Mouse (Mus musculus): ENCODE measurements around the gene Zcchc2.

Zcchc2 gene

DNA sequence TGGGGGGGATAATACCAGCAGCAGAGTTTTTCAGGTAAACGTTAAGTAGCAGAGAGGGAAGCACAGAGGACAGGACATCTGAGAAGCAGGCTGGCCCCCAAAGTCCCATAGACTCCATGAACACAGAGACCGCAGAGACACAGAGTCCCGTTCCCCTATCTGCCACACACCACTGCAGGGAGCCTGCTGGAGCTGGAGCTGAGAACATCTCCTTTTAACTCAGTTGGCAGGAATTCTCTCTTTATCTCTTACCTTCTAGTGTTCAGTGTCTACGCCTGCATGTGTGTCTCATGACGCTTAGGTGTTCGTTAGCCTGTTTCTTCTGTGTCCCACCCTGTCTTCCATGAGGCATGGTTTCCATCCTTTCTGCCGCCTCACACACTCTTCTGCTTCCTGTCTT, 83.0 kb downstream of the Zcchc2 start:
- no peak for DNase-seq (ENCODE audit: low spot score)

GRCm38 (mm10) chr1:106074141-106074540, 83.9 kb downstream of the Zcchc2 start:
- no peak for DNase-seq (ENCODE audit: low spot score)

GRCm38 (mm10) chr1:106074656-106075055, 84.5 kb downstream of the Zcchc2 start:
- DNase-seq (ENCODE audit: low spot score): no peak

DNA sequence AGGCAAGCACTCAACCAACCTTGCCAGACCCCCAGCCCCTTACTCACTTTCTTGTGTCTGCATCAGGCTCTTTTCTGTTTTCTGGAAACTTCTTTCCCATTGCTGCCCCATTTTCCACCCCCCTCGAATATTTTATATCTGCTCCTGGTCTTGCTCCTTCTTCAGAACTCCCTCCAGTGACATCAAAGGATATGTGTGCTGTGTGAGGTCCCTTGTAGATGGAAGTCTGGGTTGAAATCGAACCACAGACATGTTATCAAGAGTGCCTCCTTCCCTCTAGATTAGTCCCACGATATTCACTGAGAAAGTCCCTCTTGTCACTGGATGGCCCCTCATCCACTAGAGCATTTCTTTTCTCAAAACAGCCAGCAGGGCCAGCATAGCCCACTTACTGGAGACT, 86.4 kb downstream of the Zcchc2 start:
- no peak for DNase-seq (ENCODE audit: low spot score)

DNA sequence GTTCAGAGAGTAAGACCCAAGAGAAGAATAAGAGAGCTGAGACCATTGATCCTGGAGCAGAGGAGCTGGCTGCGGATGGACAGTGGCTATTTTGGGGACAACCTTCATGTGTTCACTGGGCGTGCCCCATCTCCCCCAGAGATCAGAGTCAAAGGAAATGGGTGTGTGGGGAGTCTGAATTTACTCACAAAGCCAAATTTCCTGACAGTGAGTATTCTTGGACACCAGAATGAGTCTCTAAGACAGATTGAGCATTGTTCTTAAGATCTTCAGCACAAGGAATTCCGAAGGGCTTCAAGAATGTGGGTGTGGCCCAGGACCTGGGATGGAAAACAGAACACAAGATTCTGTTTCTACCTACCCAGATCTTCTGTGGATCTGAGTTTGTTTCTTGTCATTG, 87.0 kb downstream of the Zcchc2 start:
- DNase-seq (ENCODE audit: low spot score): no peak

Data from ovary, adult 18-20 months (tissue).